Mouse (Mus musculus) forebrain, embryonic 14.5 days (tissue): ENCODE results near the gene AC170998.1. TPM values are rescaled to one million over a fixed set of nuclear protein-coding genes. Genes with fewer than 3 reads are reported as not detected.

Experiments
- ATAC-seq: fragments of 200-750 bp; cut with Nextera tagmentation; 2 replicates; pipeline ENCODE4 v1.8.0; 2017; ENCODE audit warnings: mild to moderate bottlenecking, moderate library complexity
- DNase-seq: peaks from one replicate; pipeline ENCODE4 v3.0.0-alpha.2; 2015; ENCODE audit warnings: low spot score
- H3K27ac ChIP-seq: fragments of 300-500 bp; sonication (generic); 2 replicates; pipeline ENCODE4 v1.5.1; 2014; ENCODE audit warnings: low read depth, mild to moderate bottlenecking, control low read depth, low read length, moderate library complexity
- H3K27me3 ChIP-seq: fragments of 300-500 bp; sonication (generic); replicated peaks from 2 replicates; pipeline ENCODE4 v1.6.1; 2014; ENCODE audit warnings: low read length, control low read depth, mixed read lengths; ENCODE audit not compliant: control insufficient read depth, insufficient read depth
- H3K36me3 ChIP-seq: fragments of 300-500 bp; sonication (generic); 2 replicates; pipeline ENCODE4 v1.6.1; 2014; ENCODE audit warnings: low read length, control low read depth; ENCODE audit not compliant: control insufficient read depth, insufficient read depth
- H3K4me1 ChIP-seq: fragments of 300-500 bp; sonication (generic); 2 replicates; pipeline ENCODE4 v1.6.1; 2014; ENCODE audit warnings: antibody characterized with exemption, low read length, control low read depth; ENCODE audit not compliant: control insufficient read depth, insufficient read depth
- H3K4me2 ChIP-seq: fragments of 300-500 bp; sonication (generic); 2 replicates; pipeline ENCODE4 v1.6.1; 2014; ENCODE audit warnings: mild to moderate bottlenecking, control low read depth, low read length
- H3K4me3 ChIP-seq: fragments of 300-500 bp; sonication (generic); 2 replicates; pipeline ENCODE4 v1.5.1; 2014; ENCODE audit warnings: low read depth, low read length, control low read depth
- H3K9ac ChIP-seq: fragments of 300-500 bp; sonication (generic); 2 replicates; pipeline ENCODE4 v1.6.1; 2014; ENCODE audit warnings: mild to moderate bottlenecking, low read length, control low read depth, moderate library complexity
- H3K9me3 ChIP-seq: fragments of 300-500 bp; sonication (generic); replicated peaks from 2 replicates; pipeline ENCODE4 v1.6.1; 2016; ENCODE audit warnings: low read length, control low read depth, mixed read lengths; ENCODE audit not compliant: control insufficient read depth
- WGBS: fragments of 180-500 bp; shearing (Covaris S2); extraction: QIAGEN DNeasy Blood & Tissue Kit; methylation state at CpG from one replicate; pipeline ENCODE4 v1.1.7; 2014; 5-methylcytosine and 5-hydroxymethylcytosine counted together
- polyA plus RNA-seq: library from polyadenylated mRNA; unstranded; fragments of >200 nt; fragmentation: Nextera tagmentation; extraction: Ambion mirVana; gene quantifications from 2 replicates; pipeline ENCODE4 v1.2.1, GENCODE M21; 2014

The AC170998.1 gene
- 0.52 and 0.61 TPM in 2 replicates for polyA plus RNA-seq

DNA sequence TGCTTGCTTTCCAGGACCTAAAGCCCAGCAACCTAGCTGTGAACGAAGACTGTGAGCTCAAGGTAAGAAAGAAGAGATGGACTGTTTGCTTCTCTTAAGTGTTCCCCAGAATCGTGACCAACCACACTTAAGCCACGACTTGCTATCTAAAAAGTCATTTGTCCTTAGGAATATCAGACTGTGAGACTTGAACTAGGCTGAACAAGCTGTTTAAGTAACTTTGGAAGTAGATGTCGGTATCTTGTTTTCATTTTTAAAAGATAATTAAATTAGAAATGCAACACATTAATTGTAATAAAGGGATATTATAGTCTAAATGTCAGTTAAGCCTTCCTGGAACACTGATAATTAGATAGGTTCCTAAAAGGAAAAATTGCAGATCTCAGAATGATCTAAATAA, at the start of gene AC170998.1:
Gene AC170998.1 (plus strand): TSS at position 301 of the 400 bp plus-strand sequence.
- Histone ChIP-seq H3K4me1 (no peaks in the 10 kb centered on the region), H3K4me3 (no peak within 1 kb of the TSS), H3K27me3 (no peaks in the 10 kb centered on the region), H3K36me3 (peaks cover 53% of the 10 kb centered on the region), H3K9ac (no peak within 1 kb of the TSS), H3K4me2 (no peak within 1 kb of the TSS), H3K9me3 (no peaks in the 10 kb centered on the region), H3K27ac (no peak within 1 kb of the TSS)
- DNase-seq (no peak), ATAC-seq (no peak)
- 94% methylated on average over 4 of the region's 4 CpGs for WGBS

DNA sequence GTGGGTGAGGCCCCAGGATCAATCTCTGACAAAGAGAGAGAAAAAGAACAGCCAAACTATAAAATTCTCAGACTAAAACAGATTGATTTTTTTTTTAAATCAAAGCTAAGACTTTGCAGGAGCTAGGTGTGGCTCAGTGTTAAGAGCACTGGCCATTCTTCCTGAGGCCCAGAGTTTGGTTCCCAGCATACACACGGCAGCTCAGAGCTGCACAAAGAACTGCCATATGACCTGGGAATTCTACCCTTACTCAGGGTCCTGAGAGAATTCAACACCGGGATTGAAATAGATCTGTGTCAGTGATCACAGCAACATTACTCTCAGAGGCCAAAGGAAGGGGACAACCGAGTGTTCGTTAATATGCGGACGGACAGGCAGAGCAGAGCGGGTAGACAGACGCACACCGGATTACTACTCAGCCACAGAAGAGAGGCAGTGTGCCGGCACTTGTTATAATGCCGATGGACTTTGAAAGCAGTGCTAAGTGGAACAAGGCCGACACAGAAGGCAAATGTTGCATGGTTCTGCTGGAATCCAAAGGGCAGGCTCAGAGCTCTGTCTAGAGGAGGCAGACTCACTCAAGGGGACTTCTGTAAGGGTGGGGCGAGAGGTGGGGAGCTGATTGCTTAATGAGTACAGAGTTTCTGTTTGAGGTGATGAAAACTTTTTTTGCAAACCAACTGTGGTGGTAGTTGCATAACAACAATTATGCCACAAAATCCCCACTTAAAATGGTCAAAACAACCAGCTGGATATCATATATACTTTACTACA, 43.4 kb upstream of the AC170998.1 start:
- H3K36me3 ChIP-seq = no peaks in the 10 kb centered on the region
- H3K9ac ChIP-seq = no peak overlapping the region
- no peak overlapping the region for H3K4me3 ChIP-seq
- H3K9me3 ChIP-seq = no peaks in the 10 kb centered on the region
- H3K27ac ChIP-seq = no peak overlapping the region
- H3K27me3 ChIP-seq = no peaks in the 10 kb centered on the region
- H3K4me2 ChIP-seq = no peak overlapping the region
- DNase-seq (no peak), ATAC-seq (no peak)
- WGBS = 67% methylated on average over 13 of the region's 13 CpGs
- H3K4me1 ChIP-seq = no peaks in the 10 kb centered on the region

- ATAC-seq (no peak), DNase-seq (no peak)
- Histone ChIP-seq H3K9ac (no peak overlapping the region), H3K4me2 (no peak overlapping the region), H3K27me3 (0 out of 2 replicates have a peak, but pooled peaks cover 3% of the 10 kb centered on the region), H3K4me1 (no peaks in the 10 kb centered on the region), H3K36me3 (no peaks in the 10 kb centered on the region), H3K9me3 (no peaks in the 10 kb centered on the region), H3K27ac (no peak overlapping the region), H3K4me3 (no peak overlapping the region)
- 4% methylated on average over 1 of the region's 1 CpGs for WGBS
Observed at GRCm38 (mm10) chr17:28683601-28684000, 42.3 kb upstream of the AC170998.1 start.

DNA sequence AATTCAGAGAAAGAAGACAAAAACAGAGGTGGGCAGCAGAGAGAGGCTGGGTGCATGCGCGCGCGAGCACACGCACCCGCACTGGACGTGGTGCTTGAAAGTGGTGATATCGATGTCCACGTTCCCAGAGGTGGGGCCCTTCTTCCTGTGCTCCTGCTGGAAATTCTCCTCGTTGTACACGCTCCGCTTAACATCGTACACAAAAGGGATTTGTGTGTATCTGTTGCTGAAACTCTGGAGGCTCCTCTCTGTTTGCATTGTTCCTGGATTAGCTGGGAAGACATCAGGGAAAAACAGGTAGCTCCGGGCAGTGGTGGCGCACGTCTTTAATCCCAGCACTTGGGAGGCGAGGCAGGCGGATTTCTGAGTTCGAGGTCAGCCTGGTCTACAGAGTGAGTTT, 41.3 kb upstream of the AC170998.1 start:
- no peak overlapping the region for H3K27ac ChIP-seq
- H3K9me3 ChIP-seq = no peaks in the 10 kb centered on the region
- WGBS = 34% methylated on average over 19 of the region's 19 CpGs
- DNase-seq = no peak
- no peak overlapping the region for H3K4me2 ChIP-seq
- H3K9ac ChIP-seq = no peak overlapping the region
- H3K4me3 ChIP-seq = no peak overlapping the region
- H3K4me1 ChIP-seq = no peaks in the 10 kb centered on the region
- H3K36me3 ChIP-seq = no peaks in the 10 kb centered on the region
- no peak for ATAC-seq
- peaks cover 7% of the 10 kb centered on the region; the same call in 1 of the 2 replicates for H3K27me3 ChIP-seq

- Histone ChIP-seq H3K4me3 (no peak overlapping the region), H3K4me2 (no peak overlapping the region), H3K9ac (no peak overlapping the region), H3K27me3 (peaks cover 7% of the 10 kb centered on the region; the same call in 1 of the 2 replicates), H3K9me3 (no peaks in the 10 kb centered on the region), H3K36me3 (no peaks in the 10 kb centered on the region), H3K4me1 (no peaks in the 10 kb centered on the region), H3K27ac (no peak overlapping the region)
- ATAC-seq (no peak), DNase-seq (no peak)
- 56% methylated on average over 3 of the region's 4 CpGs for WGBS
Observed at GRCm38 (mm10) chr17:28687354-28687753, 38.5 kb upstream of the AC170998.1 start.

- H3K27me3 ChIP-seq = peaks cover 7% of the 10 kb centered on the region; the same call in 1 of the 2 replicates
- peak within 1 kb of the TSS; percentile 96 for H3K4me3 ChIP-seq
- H3K36me3 ChIP-seq = 0 out of 2 replicates have a peak, but pooled peaks cover 2% of the 10 kb centered on the region
- peak within 1 kb of the TSS; percentile 94 for H3K27ac ChIP-seq
- 9% methylated on average over 40 of the region's 40 CpGs for WGBS
- DNase-seq = peak; percentile 3
- H3K9ac ChIP-seq = peak within 1 kb of the TSS; percentile 70
- H3K4me2 ChIP-seq = peak within 1 kb of the TSS; percentile 71
- H3K9me3 ChIP-seq = no peaks in the 10 kb centered on the region
- ATAC-seq = no peak
- H3K4me1 ChIP-seq = peaks cover 11% of the 10 kb centered on the region
Observed at GRCm38 (mm10) chr17:28689586-28690283, 36.1 kb upstream of the AC170998.1 start, which contains the start of gene Slc26a8. Gene Slc26a8, minus strand, starts transcription at chr17:28690233.

- ATAC-seq = peak; percentile 98
- peak within 1 kb of the TSS; percentile 94 for H3K27ac ChIP-seq
- WGBS = under 1% methylated on average over 54 of the region's 86 CpGs
Observed at GRCm38 (mm10) chr17:28690776-28691686, 34.9 kb upstream of the AC170998.1 start, which contains the start of gene Mapk14. Gene Mapk14, plus strand, starts transcription at chr17:28691329.

DNA sequence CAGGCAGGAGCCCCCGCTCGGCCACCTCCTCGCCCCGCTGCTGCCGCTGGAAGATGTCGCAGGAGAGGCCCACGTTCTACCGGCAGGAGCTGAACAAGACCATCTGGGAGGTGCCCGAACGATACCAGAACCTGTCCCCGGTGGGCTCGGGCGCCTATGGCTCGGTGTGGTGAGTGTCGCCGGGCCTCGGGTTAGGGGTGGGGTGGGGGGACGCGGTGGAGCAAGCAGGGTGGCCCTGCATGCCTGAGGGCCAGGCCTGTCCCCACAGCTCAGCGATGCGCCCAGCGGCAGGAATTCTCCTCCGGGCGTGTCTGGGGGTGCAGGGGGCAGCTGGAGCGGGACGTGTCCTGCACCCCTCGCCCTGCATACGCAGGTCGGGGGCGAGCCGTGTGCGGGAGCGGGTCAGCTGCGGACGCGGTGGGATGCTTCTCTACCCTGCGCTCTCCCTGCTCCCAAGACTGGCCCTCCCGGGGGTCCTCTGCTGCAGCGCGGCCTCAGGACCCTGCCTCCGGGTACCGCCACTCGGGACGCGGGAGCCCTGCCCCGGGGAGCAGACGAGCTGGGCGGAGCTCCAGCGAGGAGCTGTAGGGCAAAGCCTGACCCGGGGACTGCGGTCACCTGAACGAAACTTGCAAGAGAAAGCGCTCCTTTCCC, 34.1 kb upstream of the AC170998.1 start:
- Histone ChIP-seq H3K4me1 (peaks cover 14% of the 10 kb centered on the region), H3K9ac (peak overlapping the region; percentile 94), H3K36me3 (0 out of 2 replicates have a peak, but pooled peaks cover 2% of the 10 kb centered on the region), H3K4me2 (peak overlapping the region; percentile 74), H3K27ac (peak overlapping the region; percentile 94), H3K27me3 (peaks cover 7% of the 10 kb centered on the region; the same call in 1 of the 2 replicates), H3K9me3 (no peaks in the 10 kb centered on the region), H3K4me3 (peak overlapping the region; percentile 96)
- DNase-seq (peak; percentile 52), ATAC-seq (peak; percentile 49)
- 0% methylated on average over 53 of the region's 53 CpGs for WGBS

More at GRCm38 (mm10) chr17:28690776-28691686, 34.9 kb upstream of the AC170998.1 start, which contains the start of gene Mapk14:
- peaks cover 11% of the 10 kb centered on the region for H3K4me1 ChIP-seq
- peak within 1 kb of the TSS; percentile 96 for H3K4me3 ChIP-seq
- 0 out of 2 replicates have a peak, but pooled peaks cover 2% of the 10 kb centered on the region for H3K36me3 ChIP-seq
- DNase-seq = peak; percentile 99
- H3K9ac ChIP-seq = peak within 1 kb of the TSS; percentile 94
- peak within 1 kb of the TSS; percentile 74 for H3K4me2 ChIP-seq
- no peaks in the 10 kb centered on the region for H3K9me3 ChIP-seq
- H3K27me3 ChIP-seq = peaks cover 7% of the 10 kb centered on the region; the same call in 1 of the 2 replicates
